Mouse (Mus musculus): ENCODE results near the gene Atp2b1. TPM values are rescaled to one million over a fixed set of nuclear protein-coding genes. Genes with fewer than 3 reads are reported as not detected.

Gene Atp2b1
- polyA plus RNA-seq, 1 experiment = 14.9 TPM

DNA sequence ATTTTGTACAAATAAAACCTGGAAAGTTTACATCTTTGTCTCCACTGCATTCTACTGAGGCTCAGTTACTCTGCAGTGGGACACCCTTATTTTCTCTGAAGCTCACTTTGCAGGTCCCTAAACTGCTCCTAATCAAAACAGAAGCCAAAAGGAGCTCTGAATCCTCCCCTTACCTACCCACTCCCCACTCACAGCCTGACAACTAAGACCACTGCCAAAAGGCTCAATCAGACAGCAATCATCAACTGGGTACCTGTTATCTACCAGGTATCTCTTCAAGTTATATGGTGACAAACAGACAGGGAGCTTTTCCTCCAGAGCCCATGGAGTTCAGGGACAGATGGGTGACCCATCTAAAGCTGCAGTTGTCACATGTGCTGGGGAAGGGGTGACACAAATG, 138.9 kb downstream of the Atp2b1 start:
- Histone ChIP-seq H3K4me3 (ENCODE audit: insufficient read depth, low read depth, low read length) (no peak overlapping the region), H3K4me1 (ENCODE audit: control insufficient read depth, insufficient read depth, insufficient read length, low read length) (no peaks in the 10 kb centered on the region), H3K27ac (replicated peaks; ENCODE audit: low read depth, low read length) (no peak overlapping the region)

DNA sequence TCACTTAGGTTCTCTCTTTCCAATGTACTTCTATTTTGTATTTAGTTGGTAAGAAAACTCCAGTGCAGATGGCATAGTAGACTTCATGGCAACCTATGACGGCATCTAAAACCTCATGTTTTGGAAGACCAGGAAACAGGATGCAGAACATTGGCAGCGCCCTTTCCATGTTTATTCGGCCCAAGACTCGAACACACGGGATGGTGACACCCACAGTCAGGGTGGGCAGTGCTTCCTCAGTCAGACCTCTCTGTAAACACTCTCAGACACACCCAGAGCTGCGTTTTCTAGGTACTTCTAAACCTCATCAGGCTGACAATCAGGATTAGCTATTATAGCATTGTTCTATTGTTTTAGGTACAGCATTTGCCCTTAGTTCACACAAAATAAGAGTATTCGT, 146.4 kb downstream of the Atp2b1 start:
- Histone ChIP-seq H3K4me3 (ENCODE audit: insufficient read depth, low read depth, low read length) (no peak overlapping the region), H3K4me1 (ENCODE audit: control insufficient read depth, insufficient read depth, insufficient read length, low read length) (0 out of 2 replicates have a peak, but pooled peaks cover 2% of the 10 kb centered on the region), H3K27ac (replicated peaks; ENCODE audit: low read depth, low read length) (no peak overlapping the region)

DNA sequence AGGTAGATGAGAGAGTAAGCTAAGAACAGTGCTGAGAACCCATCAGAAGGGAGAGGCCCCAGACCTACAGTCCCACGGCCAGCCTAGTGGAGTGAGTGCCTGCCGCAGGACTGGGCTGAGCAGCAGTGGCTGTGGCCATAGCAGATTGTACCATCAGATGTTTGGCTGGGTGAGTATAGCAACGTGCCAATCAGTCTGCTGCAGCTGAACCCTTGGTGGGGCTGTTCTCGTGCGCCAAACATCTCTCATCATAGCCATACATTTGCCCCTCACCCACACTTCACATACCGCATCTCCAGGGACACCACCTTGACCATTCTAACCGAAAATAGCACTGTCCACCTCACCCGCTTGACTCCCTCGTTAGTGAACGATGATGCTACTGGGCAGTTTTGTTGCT, 147.2 kb downstream of the Atp2b1 start:
- H3K27ac ChIP-seq (replicated peaks; ENCODE audit: low read depth, low read length) = no peak overlapping the region
- H3K4me1 ChIP-seq (ENCODE audit: control insufficient read depth, insufficient read depth, insufficient read length, low read length) = 0 out of 2 replicates have a peak, but pooled peaks cover 2% of the 10 kb centered on the region
- no peak overlapping the region for H3K4me3 ChIP-seq (ENCODE audit: insufficient read depth, low read depth, low read length)

GRCm38 (mm10) chr10:99062546-99062945, 148.3 kb downstream of the Atp2b1 start:
- 0 out of 2 replicates have a peak, but pooled peaks cover 2% of the 10 kb centered on the region for H3K4me1 ChIP-seq (ENCODE audit: control insufficient read depth, insufficient read depth, insufficient read length, low read length)
- H3K27ac ChIP-seq (replicated peaks; ENCODE audit: low read depth, low read length) = no peak overlapping the region
- no peak overlapping the region for H3K4me3 ChIP-seq (ENCODE audit: insufficient read depth, low read depth, low read length)

Other genes with a start within 250 kb of the Atp2b1 start
- gene Poc1b, start 192.6 kb downstream of the Atp2b1 start, polyA plus RNA-seq (2012; ENCODE audit: insufficient read depth, insufficient read length, missing spikeins) = 3.1 and 4.6 TPM in 2 replicates
- gene Galnt4, start 193.8 kb downstream of the Atp2b1 start, polyA plus RNA-seq (2012; ENCODE audit: insufficient read depth, insufficient read length, missing spikeins) = 2.9 TPM in 2 replicates
- gene Phxr2, start 211.9 kb downstream of the Atp2b1 start, polyA plus RNA-seq (2012; ENCODE audit: insufficient read depth, insufficient read length, missing spikeins) = not detected in 2 replicates